Mouse (Mus musculus) liver, adult 10 weeks (tissue): ENCODE measurements around the gene Krt90. TPM values are rescaled to one million over a fixed set of nuclear protein-coding genes. Genes with fewer than 3 reads are reported as not detected.

ENCODE experiments used
- polyA plus RNA-seq: library from polyadenylated mRNA; stranded (reverse); fragments of 350-450 nt; fragmentation: Illumina TruSeq; extraction: RNeasy Lipid Tissue Mini Kit (QIAGEN cat#74804); gene quantifications from one replicate; pipeline ENCODE4 v1.2.3, GENCODE M21; 2014; ENCODE audit warnings: low read depth, low replicate concordance

The Krt90 gene
- not detected for polyA plus RNA-seq

GRCm38 (mm10) chr15:101562850-101563249, at the start of gene Krt90:
TSS of gene Krt90 (minus strand) at chr15:101562950.

GRCm38 (mm10) chr15:101573796-101574345, 11.1 kb upstream of the Krt90 start, which contains the start of gene Krt75:
TSS of gene Krt75 (minus strand) at chr15:101573904.

GRCm38 (mm10) chr15:101550567-101550966, 12.2 kb downstream of the Krt90 start, which contains the start of gene Krt82:
TSS of gene Krt82 (minus strand) at chr15:101550667.

GRCm38 (mm10) chr15:101532720-101533119, 30.0 kb downstream of the Krt90 start, which contains the start of gene Krt84:
TSS of gene Krt84 (minus strand) at chr15:101532820.

GRCm38 (mm10) chr15:101517161-101517560, 45.6 kb downstream of the Krt90 start, which contains the start of gene Gm49425:
TSS of gene Gm49425 (minus strand) at chr15:101517261.

Other genes starting within 250 kb of the Krt90 start
- not detected for gene Krt80, start 192.8 kb downstream of the Krt90 start, polyA plus RNA-seq
- gene Krt7, start 151.9 kb downstream of the Krt90 start, polyA plus RNA-seq, result not detected
- not detected for gene Krt87, start 124.1 kb downstream of the Krt90 start, polyA plus RNA-seq
- gene Krt88, start 115.2 kb downstream of the Krt90 start, polyA plus RNA-seq, result not detected
- not detected for gene Krt81, start 99.2 kb downstream of the Krt90 start, polyA plus RNA-seq
- gene Krt86, start 89.5 kb downstream of the Krt90 start, polyA plus RNA-seq, result not detected
- gene Krt83, start 71.4 kb downstream of the Krt90 start, polyA plus RNA-seq, result not detected
- not detected for gene Gm49425, start 45.7 kb downstream of the Krt90 start, polyA plus RNA-seq
- gene Krt84, start 30.1 kb downstream of the Krt90 start, polyA plus RNA-seq, result not detected
- not detected for gene Krt82, start 12.3 kb downstream of the Krt90 start, polyA plus RNA-seq
- not detected for gene Krt75, start 11.0 kb upstream of the Krt90 start, polyA plus RNA-seq
- not detected for gene Gm5414, start 65.2 kb upstream of the Krt90 start, polyA plus RNA-seq
- gene Gm5478, start 84.4 kb upstream of the Krt90 start, polyA plus RNA-seq, result not detected
- gene Krt6b, start 117.3 kb upstream of the Krt90 start, polyA plus RNA-seq, result not detected
- gene Krt6a, start 131.4 kb upstream of the Krt90 start, polyA plus RNA-seq, result not detected
- not detected for gene Krt5, start 149.9 kb upstream of the Krt90 start, polyA plus RNA-seq
- gene Krt71, start 180.2 kb upstream of the Krt90 start, polyA plus RNA-seq, result not detected
- gene Krt72, start 223.5 kb upstream of the Krt90 start, polyA plus RNA-seq, result not detected
- gene Krt73, start 239.4 kb upstream of the Krt90 start, polyA plus RNA-seq, result not detected